Mouse (Mus musculus) left cerebral cortex, postnatal 10 days (tissue): ENCODE measurements around the gene Csrnp3. TPM values are rescaled to one million over a fixed set of nuclear protein-coding genes. Genes with fewer than 3 reads are reported as not detected.
A peak's percentile ranks its signal among the peaks of the same experiment; 100 is the strongest.

ENCODE experiments used
- DNase-seq, 2 experiments: peaks; one replicate each; pipeline ENCODE4 v3.0.0; 2021 to 2022; ENCODE audit warnings: low spot score in 2 of 2, mixed read lengths in 1 of 2; ENCODE audit errors: extremely low spot score in 1 of 2
- intact Hi-C: fragments of 180-260 bp; cut with DNase I; formaldehyde crosslinking; loops from one replicate; pipeline ENCODE4 v1.15.1; 2025
- total RNA-seq, 2 experiments: library from RNA; stranded (reverse); gene quantifications; 2 replicates each; pipeline ENCODE4 v1.2.3; 2021

Csrnp3 gene
- total RNA-seq, 2 experiments from 2014 or later: 97.7 to 107 TPM

- no peak for DNase-seq
- intact Hi-C loops: loop anchor here (2.0 kb wide), 1 partner anchor 85 kb away; no protein-coding TSS in a partner anchor
Measured at GRCm38 (mm10) chr2:65931313-65931712, 85.7 kb downstream of the Csrnp3 start.

GRCm38 (mm10) chr2:65931841-65932311, 86.3 kb downstream of the Csrnp3 start:
- peak; percentile 72 to 80 for DNase-seq
- intact Hi-C loops: loop anchor here (2.0 kb wide), 1 partner anchor 85 kb away; no protein-coding TSS in a partner anchor

GRCm38 (mm10) chr2:65934099-65934498, 88.5 kb downstream of the Csrnp3 start:
- DNase-seq: no peak
- intact Hi-C loops: no loop called here

GRCm38 (mm10) chr2:65938900-65939299, 93.3 kb downstream of the Csrnp3 start:
- DNase-seq: no peak
- intact Hi-C loops: no loop called here

DNA sequence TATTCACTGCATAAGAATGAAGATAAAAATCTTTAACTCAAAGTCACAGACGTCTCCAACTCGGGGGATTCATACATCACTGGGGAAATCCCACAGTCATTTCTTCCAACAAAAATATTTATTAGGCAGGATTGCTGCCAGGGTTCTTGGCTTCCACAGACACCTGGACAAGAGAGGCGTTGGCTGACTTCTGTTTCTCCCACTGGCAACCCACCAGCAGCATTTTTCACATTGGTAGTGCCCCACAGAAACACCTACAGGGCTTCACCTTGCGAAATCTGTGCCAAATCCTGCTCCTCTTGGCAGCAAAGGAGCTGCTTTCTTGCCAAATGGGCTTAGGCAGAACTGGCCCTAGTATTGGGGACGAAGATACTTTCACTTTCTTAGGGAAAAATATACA, 94.8 kb downstream of the Csrnp3 start:
- intact Hi-C loops: no loop called here
- DNase-seq: no peak

DNA sequence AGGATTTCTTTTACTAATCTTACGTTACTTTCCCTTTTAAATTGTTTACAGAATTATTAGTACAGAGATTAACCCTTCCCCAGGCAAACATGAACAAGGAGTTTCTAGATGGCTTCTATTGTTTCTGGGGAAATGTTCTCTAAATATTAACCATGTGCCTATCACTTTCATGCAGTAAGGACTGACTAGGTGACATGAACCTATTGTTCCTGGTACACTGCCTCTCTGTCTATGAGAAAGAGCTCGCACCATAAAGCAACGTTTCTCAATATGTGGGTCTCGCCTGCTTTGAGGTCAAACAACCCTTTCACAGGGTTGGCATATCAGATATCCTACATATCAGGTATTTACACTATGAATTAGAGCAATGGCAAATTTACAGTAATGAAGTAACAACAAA, 96.8 kb downstream of the Csrnp3 start:
- intact Hi-C loops: no loop called here
- no peak for DNase-seq

- intact Hi-C loops: no loop called here
- DNase-seq: no peak
Measured at GRCm38 (mm10) chr2:65948808-65949207, 103.2 kb downstream of the Csrnp3 start.

- no peak for DNase-seq
- intact Hi-C loops: no loop called here
Measured at GRCm38 (mm10) chr2:65953726-65954340, 108.3 kb downstream of the Csrnp3 start.

DNA sequence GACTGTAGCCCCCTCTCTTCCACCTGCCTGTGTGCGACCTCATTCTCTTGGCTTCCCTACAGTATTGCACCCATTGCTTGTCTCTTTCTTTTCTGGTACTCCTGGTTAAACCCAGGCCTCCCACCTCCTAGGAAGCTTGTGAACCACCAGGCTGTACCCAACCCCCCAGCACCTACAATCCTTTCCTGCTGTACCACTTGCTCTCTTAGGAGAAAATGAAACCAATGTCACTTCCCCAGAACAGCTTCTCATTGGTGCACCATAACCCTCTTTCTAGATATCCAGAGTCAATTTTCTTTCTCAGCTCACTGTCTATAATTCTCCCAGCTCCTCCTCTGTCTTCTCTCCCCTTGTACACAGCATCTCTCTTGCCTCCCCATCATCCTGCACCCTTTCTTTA, 110.2 kb downstream of the Csrnp3 start:
- DNase-seq: no peak
- intact Hi-C loops: no loop called here

GRCm38 (mm10) chr2:65956727-65957126, 111.2 kb downstream of the Csrnp3 start:
- no peak for DNase-seq
- intact Hi-C loops: no loop called here

- intact Hi-C loops: no loop called here
- no peak for DNase-seq
Measured at GRCm38 (mm10) chr2:65963420-65963819, 117.9 kb downstream of the Csrnp3 start.

DNA sequence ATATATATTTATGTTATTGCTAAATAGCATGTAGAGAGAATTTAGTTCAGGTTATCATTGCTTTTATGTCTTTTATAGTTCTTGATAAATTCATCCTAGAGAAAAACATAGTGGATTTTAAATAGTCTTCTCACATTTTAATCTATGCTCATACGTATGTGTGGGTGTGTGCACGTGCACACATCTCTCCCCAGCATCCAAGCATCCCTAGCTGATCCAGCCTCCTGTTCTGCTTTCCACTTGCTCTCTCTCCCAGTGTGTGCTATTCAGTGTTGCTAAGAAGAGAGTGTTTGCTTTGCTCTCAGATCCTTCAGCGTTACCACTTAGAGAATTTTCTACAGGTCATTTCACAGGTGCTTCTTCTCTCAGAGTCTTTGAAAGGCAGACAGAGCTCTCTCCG, 123.2 kb downstream of the Csrnp3 start:
- intact Hi-C loops: no loop called here
- DNase-seq: no peak

DNA sequence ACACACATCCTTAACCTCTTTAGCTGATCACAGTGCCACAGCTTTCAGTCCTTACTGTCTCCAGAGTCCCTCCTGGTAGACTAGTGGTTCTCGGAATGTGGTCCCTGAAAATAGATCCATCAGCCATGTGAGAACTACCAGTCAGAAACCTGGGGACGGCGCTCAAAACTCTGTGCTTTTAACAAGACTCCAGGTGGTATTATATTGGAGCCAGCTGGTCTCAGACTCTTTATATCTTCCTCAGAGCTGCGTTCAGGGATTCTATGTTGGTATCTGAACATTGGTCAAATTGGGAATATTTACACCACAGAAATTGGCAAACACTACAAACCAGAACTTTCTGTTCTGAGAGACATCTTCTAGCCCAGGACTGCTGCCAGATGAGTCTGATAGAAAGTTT, 128.3 kb downstream of the Csrnp3 start:
- peak in 1 of 2 experiments; percentile 37 for DNase-seq
- intact Hi-C loops: no loop called here

DNA sequence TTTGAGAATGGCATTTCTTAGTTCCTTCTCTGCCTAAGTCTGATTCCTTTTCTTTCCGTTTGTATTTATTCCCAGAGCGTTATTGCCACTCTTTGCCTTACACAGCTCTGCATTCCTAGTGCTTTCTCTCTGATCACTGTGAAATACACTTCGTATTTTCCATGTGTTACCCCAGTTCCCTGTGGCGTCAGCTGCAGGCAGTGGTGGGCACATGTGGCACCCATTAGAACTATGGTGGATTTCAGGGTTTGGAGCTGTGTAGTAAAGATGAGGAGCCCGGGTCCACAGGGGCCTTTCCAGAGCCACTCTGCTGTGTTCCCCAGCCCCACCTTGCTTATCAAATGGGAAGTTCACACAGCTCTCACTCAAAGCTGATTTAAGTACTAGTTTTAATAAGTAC, 129.8 kb downstream of the Csrnp3 start:
- intact Hi-C loops: no loop called here

DNA sequence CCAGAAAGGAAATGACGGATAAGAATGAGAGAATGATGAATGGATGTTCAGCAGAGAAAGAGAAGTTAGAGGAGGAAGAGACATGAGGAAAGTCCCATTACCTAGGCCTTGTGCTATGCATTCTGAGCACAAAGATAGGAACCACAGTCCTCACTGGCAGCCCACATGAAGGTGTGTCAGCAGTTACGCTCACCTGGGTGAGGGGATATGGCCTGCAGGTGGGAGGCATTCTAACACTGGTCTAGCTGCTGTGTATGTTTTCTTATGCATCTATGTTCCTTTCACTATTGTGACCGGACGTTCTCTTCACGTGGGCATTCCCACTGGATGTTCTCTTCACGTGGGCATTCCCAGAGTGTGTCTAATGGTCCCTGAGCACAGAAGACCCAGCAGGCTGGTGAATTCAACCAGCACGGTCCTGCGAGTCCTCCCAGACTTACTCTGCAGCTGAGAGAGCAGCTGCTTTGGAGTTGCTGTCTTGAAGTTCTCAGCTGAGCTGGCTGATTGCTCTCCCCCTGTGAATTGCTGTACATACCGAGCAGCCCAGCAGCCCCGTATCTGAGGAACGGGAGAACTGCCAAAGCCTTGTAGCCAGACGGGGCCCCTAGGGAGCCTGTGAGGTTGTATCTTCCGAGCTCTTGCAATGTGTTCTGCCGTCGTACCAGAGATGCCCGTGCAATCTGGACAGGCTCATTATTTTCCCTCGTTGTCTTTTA, 133.9 kb downstream of the Csrnp3 start:
- DNase-seq: peak; percentile 36 to 42

More for the DNA sequence above, 129.8 kb downstream of the Csrnp3 start:
- DNase-seq: no peak

DNA sequence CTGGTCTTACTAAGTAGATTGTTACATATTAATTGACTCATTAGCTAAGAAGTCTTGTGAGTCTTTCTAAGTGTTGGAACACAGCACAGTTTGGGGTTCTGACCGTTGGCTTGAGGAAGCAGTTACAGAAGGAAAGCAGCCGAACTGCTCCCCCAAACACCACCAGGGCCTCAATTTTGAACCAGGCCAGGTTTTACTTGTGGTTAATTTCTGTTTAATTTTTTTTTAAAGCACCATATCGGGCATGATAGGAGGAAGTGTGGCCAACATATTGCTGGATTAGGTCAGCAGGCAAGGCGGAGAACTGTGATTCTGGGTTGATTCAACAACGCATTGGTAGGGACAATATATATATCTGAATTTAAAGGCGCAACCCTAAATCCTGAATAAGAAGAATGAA, 135.9 kb downstream of the Csrnp3 start:
- DNase-seq: no peak
- intact Hi-C loops: no loop called here

More for the DNA sequence above, 133.9 kb downstream of the Csrnp3 start:
- intact Hi-C loops: no loop called here

DNA sequence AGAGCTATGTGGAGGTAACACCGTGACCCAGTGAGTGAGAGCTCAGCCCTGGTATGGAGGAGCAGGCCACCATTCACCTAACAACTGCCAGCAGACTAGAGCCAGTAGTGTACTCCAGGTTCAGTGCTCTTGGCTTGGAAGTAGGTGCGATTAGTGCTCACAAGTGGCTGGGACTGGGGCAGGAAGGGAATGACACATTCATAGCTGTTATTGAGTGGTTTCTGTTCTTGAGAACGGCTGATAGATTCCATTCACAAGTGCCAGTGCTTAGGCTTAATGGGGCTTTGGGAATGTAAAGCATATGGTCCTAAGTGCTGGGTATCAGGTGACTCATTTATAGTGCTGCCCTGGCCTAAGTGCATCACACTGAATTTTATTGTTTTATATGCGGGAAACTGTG, 136.4 kb downstream of the Csrnp3 start:
- intact Hi-C loops: no loop called here
- DNase-seq: no peak

- intact Hi-C loops: no loop called here
- no peak for DNase-seq
Measured at GRCm38 (mm10) chr2:65985706-65986105, 140.1 kb downstream of the Csrnp3 start.

DNA sequence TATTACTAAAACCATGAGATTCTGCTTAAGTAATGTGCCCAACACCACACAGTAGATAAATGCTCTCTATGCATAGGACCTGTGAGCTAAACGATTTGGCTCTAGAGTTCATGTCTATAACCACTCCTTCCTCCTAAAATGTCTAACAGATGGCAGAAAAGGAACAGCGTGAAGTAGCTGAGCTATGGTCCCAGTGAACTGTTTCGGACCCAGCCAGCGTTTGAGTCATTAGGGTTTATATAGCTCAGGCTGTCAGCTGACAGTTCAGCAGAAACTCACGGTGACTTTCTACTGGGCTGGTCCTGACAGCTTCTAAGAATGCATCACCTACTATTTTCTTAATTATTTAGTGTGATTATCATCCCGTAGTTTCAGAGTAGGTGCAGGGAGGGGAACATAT, 141.5 kb downstream of the Csrnp3 start:
- no peak for DNase-seq
- intact Hi-C loops: no loop called here

GRCm38 (mm10) chr2:65987588-65987987, 142.0 kb downstream of the Csrnp3 start:
- intact Hi-C loops: no loop called here
- DNase-seq: no peak
